Mouse (Mus musculus): ENCODE results near the gene Zbed4. TPM values are rescaled to one million over a fixed set of nuclear protein-coding genes. Genes with fewer than 3 reads are reported as not detected.
A peak's percentile ranks its signal among the peaks of the same experiment; 100 is the strongest.
"Not testable (repeated sequence)": the region's sequence is repeated elsewhere in the genome, so short reads cannot be mapped to it uniquely, and the experiment has no call there.

Gene Zbed4
- total RNA-seq (2014; rRNA removed) (2.8 and 4.2 TPM in 2 replicates), polyA plus RNA-seq (2012; rRNA removed) (1.8 and 1.9 TPM in 2 replicates)

DNA sequence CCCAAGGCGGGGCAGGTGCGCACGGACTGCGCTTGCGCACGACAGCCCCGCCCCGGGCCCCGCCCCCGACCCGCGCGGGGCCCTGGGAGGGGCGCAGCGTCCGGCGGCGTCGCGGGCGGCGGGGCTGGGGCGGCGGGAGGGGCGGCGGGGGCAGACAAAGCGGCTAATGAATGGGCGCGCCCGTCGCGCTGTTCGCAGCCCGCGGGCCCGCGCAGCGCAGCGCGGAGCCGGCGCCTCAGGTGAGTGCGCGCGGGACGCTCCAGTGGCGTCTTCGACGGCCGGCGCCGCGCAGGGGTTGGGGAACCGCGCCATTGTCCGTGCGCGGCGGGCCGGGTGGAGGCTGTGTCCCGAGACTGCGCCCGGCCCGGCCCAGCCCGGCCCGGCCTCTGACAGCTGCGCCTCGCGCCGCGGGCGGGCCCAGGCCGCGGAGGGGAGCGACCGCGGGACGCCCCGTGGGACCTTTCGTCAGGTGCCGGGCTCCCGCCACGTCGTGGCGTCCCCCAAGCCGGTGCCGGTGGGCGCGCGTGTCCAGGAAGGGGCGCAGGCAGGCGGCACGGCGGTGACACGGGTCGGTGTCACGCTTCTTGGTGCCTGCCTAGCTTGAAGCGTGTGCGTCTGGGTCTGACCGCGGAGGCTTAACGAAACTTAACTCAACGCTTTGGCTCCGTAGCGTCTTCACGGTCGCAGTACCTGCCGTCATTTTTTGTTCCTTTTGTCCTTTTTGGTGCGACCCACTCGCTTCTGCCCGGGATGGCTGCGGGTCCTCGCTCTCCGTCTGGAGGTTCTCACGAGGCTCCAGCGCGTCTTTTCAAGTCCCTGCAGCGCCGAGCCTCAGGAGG is at the start of gene Zbed4:
TSS of gene Zbed4 (plus strand) at position 97 of the 839 bp plus-strand sequence.
- H3K4me1 ChIP-seq (ENCODE audit: control insufficient read depth, insufficient read depth, low read length): peaks cover 5% of the 10 kb centered on the region; the same call in 1 of the 2 replicates
- peak within 1 kb of the TSS; percentile 60 for H3K27ac ChIP-seq (replicated peaks; ENCODE audit: insufficient read depth, low read depth, low read length)
- H3K79me2 ChIP-seq (ENCODE audit: control insufficient read depth, insufficient read depth, low read length): peaks cover 6% of the 10 kb centered on the region; the same call in 1 of the 2 replicates
- no peaks in the 10 kb centered on the region for H3K27me3 ChIP-seq (ENCODE audit: control insufficient read depth, insufficient read depth, low read length)
- H3K4me3 ChIP-seq (ENCODE audit: insufficient read depth, low read depth, low read length): peak within 1 kb of the TSS; percentile 94
- peak within 1 kb of the TSS; percentile 93 for H3K9ac ChIP-seq (ENCODE audit: low read depth, low read length)
- no peaks in the 10 kb centered on the region for H3K36me3 ChIP-seq (ENCODE audit: control insufficient read depth, insufficient read depth, low read length)
- TF ChIP-seq POLR2A (IDR thresholded peaks at IDR 0.05; ENCODE audit: extremely low read depth, insufficient read depth, low read length) (no peak), CTCF (IDR thresholded peaks at IDR 0.05; ENCODE audit: low read depth, low read length) (no peak)
- WGBS: 1% methylated on average over 82 of the region's 119 CpGs
- peak; percentile 37 for DNase-seq (ENCODE audit: extremely low read depth, low read depth, low spot score)

DNA sequence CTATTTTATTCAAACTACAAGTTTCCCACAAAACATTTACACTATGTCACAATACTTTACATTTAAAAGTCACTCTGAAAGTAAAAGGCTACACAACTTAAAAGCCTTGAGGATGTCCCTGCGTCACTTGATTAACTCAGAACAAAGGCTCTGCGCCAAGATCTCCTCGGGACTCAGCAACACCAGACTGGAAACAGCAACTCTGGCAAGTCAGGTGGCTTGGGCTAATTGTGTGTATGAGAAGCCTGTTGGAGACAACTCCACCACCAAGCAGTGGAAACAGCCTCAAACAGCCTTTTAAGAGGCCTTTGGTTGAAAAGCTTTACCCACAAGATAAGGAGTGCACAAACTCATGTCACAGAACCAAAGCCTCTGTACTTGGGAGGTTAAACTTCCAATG is 49.0 kb upstream of the Zbed4 start:
- Histone ChIP-seq H3K27ac (replicated peaks; ENCODE audit: insufficient read depth, low read depth, low read length) (no peak overlapping the region), H3K79me2 (ENCODE audit: control insufficient read depth, insufficient read depth, low read length) (peaks cover 14% of the 10 kb centered on the region), H3K4me3 (ENCODE audit: insufficient read depth, low read depth, low read length) (no peak overlapping the region), H3K4me1 (ENCODE audit: control insufficient read depth, insufficient read depth, low read length) (peaks cover 2% of the 10 kb centered on the region; the same call in 1 of the 2 replicates), H3K9ac (ENCODE audit: low read depth, low read length) (no peak overlapping the region), H3K27me3 (ENCODE audit: control insufficient read depth, insufficient read depth, low read length) (no peaks in the 10 kb centered on the region), H3K36me3 (ENCODE audit: control insufficient read depth, insufficient read depth, low read length) (peaks cover 68% of the 10 kb centered on the region)
- no peak for DNase-seq (ENCODE audit: extremely low read depth, low read depth, low spot score)
- no peak for TF ChIP-seq POLR2A (IDR thresholded peaks at IDR 0.05; ENCODE audit: extremely low read depth, insufficient read depth, low read length)
- no peak for TF ChIP-seq CTCF (IDR thresholded peaks at IDR 0.05; ENCODE audit: low read depth, low read length)
- 50% methylated on average over 3 of the region's 3 CpGs for WGBS

DNA sequence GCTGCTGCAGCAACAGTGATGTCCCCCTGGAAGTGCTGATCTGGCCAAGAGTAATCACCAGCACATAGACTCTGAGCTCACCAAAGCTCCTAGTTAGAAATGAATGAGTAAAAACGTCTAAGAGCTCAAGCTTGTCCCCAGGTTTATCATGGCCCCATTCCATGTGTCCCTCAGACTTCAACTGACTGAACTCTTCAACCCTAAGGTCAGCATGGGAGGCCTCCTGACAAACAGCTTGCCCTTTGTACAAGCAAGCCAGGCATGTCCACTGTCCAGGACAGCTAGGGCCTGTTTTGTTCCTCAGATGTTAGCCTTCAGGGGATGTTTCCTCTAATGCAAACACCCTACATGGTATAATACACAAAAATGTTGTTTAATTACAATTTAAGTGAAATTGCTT is 47.2 kb upstream of the Zbed4 start:
- no peak overlapping the region for H3K4me3 ChIP-seq (ENCODE audit: insufficient read depth, low read depth, low read length)
- H3K27me3 ChIP-seq (ENCODE audit: control insufficient read depth, insufficient read depth, low read length): no peaks in the 10 kb centered on the region
- TF ChIP-seq CTCF (IDR thresholded peaks at IDR 0.05; ENCODE audit: low read depth, low read length) (no peak), POLR2A (IDR thresholded peaks at IDR 0.05; ENCODE audit: extremely low read depth, insufficient read depth, low read length) (no peak)
- H3K79me2 ChIP-seq (ENCODE audit: control insufficient read depth, insufficient read depth, low read length): peaks cover 21% of the 10 kb centered on the region
- H3K36me3 ChIP-seq (ENCODE audit: control insufficient read depth, insufficient read depth, low read length): peaks cover 72% of the 10 kb centered on the region
- DNase-seq (ENCODE audit: extremely low read depth, low read depth, low spot score): peak; percentile 77
- peaks cover 2% of the 10 kb centered on the region; the same call in 1 of the 2 replicates for H3K4me1 ChIP-seq (ENCODE audit: control insufficient read depth, insufficient read depth, low read length)
- H3K27ac ChIP-seq (replicated peaks; ENCODE audit: insufficient read depth, low read depth, low read length): no peak overlapping the region
- WGBS: 16% methylated on average over 1 of the region's 1 CpGs
- H3K9ac ChIP-seq (ENCODE audit: low read depth, low read length): no peak overlapping the region

DNA sequence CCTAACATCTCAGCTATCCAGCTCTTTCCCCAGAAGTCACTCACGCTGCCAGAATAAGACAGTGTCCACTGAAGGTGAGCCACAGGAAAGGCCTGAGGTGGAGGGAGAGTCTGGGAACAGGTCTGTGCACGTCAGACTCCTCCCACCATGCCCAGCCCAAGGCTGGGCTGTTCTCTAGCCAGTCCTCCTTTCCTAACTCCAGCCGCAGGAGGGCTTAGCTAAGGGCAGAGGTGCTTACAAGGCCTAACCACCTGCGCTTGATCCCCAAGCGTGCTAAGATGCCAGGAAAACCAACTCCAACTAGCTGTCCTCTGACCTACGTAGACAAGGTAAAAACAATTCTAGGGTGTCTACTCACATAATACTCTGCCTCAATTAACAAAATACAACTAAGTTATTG is 45.1 kb upstream of the Zbed4 start:
- DNase-seq (ENCODE audit: extremely low read depth, low read depth, low spot score): no peak

DNA sequence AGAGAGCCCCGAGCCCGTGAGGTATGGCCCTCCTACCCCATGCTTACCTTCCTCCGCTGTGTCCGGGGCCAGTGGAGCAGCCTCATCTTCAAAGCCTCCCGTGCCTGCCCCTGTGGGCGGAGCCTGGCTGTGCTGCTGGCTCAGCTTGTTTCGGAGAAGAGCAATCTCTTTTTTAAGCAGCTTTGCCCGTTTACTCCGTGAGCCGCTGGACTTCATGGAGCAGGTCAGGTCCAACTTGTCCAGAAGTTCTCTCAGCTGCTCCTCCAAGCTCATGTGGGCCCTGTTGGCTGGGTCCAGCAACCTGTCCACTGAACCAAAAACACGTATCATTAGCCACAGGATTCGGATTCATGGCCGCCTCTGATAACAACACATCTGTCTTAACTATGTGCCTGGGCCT is 44.5 kb upstream of the Zbed4 start:
- H3K4me1 ChIP-seq (ENCODE audit: control insufficient read depth, insufficient read depth, low read length); H3K27ac ChIP-seq (replicated peaks; ENCODE audit: insufficient read depth, low read depth, low read length); H3K9ac ChIP-seq (ENCODE audit: low read depth, low read length); DNase-seq (ENCODE audit: extremely low read depth, low read depth, low spot score); H3K27me3 ChIP-seq (ENCODE audit: control insufficient read depth, insufficient read depth, low read length); H3K4me3 ChIP-seq (ENCODE audit: insufficient read depth, low read depth, low read length): not testable (repeated sequence)
- Histone ChIP-seq H3K79me2 (ENCODE audit: control insufficient read depth, insufficient read depth, low read length) (peaks cover 24% of the 10 kb centered on the region), H3K36me3 (ENCODE audit: control insufficient read depth, insufficient read depth, low read length) (peaks cover 73% of the 10 kb centered on the region)
- WGBS: 66% methylated on average over 13 of the region's 13 CpGs

More for the DNA sequence above, 45.1 kb upstream of the Zbed4 start:
- Histone ChIP-seq H3K4me1 (ENCODE audit: control insufficient read depth, insufficient read depth, low read length) (peaks cover 2% of the 10 kb centered on the region; the same call in 1 of the 2 replicates), H3K9ac (ENCODE audit: low read depth, low read length) (no peak overlapping the region), H3K27me3 (ENCODE audit: control insufficient read depth, insufficient read depth, low read length) (no peaks in the 10 kb centered on the region), H3K79me2 (ENCODE audit: control insufficient read depth, insufficient read depth, low read length) (peaks cover 24% of the 10 kb centered on the region), H3K36me3 (ENCODE audit: control insufficient read depth, insufficient read depth, low read length) (peaks cover 69% of the 10 kb centered on the region), H3K27ac (replicated peaks; ENCODE audit: insufficient read depth, low read depth, low read length) (no peak overlapping the region), H3K4me3 (ENCODE audit: insufficient read depth, low read depth, low read length) (no peak overlapping the region)
- WGBS: 83% methylated on average over 6 of the region's 6 CpGs
- TF ChIP-seq CTCF (IDR thresholded peaks at IDR 0.05; ENCODE audit: low read depth, low read length): no peak
- no peak for TF ChIP-seq POLR2A (IDR thresholded peaks at IDR 0.05; ENCODE audit: extremely low read depth, insufficient read depth, low read length)

DNA sequence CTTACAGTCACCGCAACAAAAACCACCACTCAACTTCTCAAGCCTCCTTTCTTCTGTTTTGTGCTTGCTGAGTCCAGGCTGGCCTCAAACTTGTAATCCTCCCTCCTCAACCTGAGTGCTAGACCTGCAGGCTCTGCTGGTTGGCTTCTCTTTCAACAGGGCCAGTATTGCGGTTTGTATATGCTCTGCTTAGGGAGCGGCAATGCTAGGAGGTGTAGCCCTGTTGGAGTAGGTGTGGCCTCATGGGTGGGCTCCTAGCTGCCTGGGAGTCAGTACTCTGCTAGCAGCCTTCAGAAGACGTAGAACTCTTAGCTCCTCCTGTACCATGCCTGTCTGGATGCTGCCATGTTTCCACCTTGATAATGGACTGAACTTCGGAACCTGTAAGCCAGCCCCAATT is 43.3 kb upstream of the Zbed4 start:
- no peak overlapping the region for H3K4me3 ChIP-seq (ENCODE audit: insufficient read depth, low read depth, low read length)
- no peaks in the 10 kb centered on the region for H3K27me3 ChIP-seq (ENCODE audit: control insufficient read depth, insufficient read depth, low read length)
- no peak overlapping the region for H3K9ac ChIP-seq (ENCODE audit: low read depth, low read length)
- no peak overlapping the region for H3K27ac ChIP-seq (replicated peaks; ENCODE audit: insufficient read depth, low read depth, low read length)
- H3K36me3 ChIP-seq (ENCODE audit: control insufficient read depth, insufficient read depth, low read length): peaks cover 77% of the 10 kb centered on the region
- 98% methylated on average over 5 of the region's 5 CpGs for WGBS
- H3K4me1 ChIP-seq (ENCODE audit: control insufficient read depth, insufficient read depth, low read length): peaks cover 2% of the 10 kb centered on the region; the same call in 1 of the 2 replicates
- no peak for DNase-seq (ENCODE audit: extremely low read depth, low read depth, low spot score)
- H3K79me2 ChIP-seq (ENCODE audit: control insufficient read depth, insufficient read depth, low read length): peaks cover 27% of the 10 kb centered on the region
- TF ChIP-seq CTCF (IDR thresholded peaks at IDR 0.05; ENCODE audit: low read depth, low read length) (no peak), POLR2A (IDR thresholded peaks at IDR 0.05; ENCODE audit: extremely low read depth, insufficient read depth, low read length) (no peak)
